Mouse (Mus musculus) monocyte, adult 5-6 weeks (primary cell): ENCODE data around the gene Haus5. TPM values are rescaled to one million over a fixed set of nuclear protein-coding genes. Genes with fewer than 3 reads are reported as not detected.
A peak's percentile ranks its signal among the peaks of the same experiment; 100 is the strongest.

Experiments used
- ATAC-seq: fragments of 153-309, 156-312 bp; replicated peaks from 2 replicates; pipeline ENCODE4 v1.8.0; 2017; ENCODE audit warnings: mild to moderate bottlenecking; ENCODE audit not compliant: low TSS enrichment, insufficient number of reproducible peaks, severe bottlenecking, poor library complexity, low FRiP score
- total RNA-seq: library from RNA; stranded (forward); fragments of 200-1000, 200-491, 200-594 nt; gene quantifications from 3 replicates; pipeline ENCODE4 v1.2.3, GENCODE M21; 2017

Haus5 gene
- 5.6 to 20.3 TPM (median 11.0 TPM) in 3 replicates for total RNA-seq

DNA sequence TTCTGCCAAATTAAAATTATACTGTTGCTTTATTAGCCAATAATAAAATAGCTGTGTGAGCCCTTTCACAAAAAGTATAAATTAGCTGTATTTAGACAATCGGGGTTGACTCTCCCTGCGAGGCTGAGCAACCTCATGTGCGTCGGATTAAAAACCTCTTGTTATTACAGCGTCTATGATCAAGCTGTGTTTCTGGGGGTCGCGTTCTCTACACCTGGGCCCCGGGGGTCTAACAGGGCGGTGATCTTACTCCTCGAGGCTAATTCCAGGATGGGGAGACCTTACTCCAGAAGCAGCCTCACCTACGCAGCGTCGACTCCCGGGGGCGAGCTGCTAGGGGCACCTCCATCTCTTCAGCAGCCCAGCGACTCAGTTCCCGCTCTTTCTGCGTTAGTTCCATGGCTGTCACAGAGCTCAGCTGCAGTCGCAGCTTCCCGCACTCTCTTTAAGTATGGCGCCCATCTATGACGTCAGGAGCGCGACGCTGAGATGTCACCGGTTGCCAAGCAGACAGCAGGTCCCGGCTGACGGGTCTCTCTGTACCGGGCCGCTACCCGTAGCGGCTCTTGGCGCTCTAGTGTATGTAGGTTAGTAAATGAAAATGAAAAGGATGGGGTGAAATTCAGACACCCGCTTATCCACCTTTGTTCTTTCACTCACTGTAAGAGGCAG lies at the start of gene Haus5:
TSS of gene Haus5 (minus strand) at position 466 of the 672 bp plus-strand sequence.
- ATAC-seq: peak; percentile 98

DNA sequence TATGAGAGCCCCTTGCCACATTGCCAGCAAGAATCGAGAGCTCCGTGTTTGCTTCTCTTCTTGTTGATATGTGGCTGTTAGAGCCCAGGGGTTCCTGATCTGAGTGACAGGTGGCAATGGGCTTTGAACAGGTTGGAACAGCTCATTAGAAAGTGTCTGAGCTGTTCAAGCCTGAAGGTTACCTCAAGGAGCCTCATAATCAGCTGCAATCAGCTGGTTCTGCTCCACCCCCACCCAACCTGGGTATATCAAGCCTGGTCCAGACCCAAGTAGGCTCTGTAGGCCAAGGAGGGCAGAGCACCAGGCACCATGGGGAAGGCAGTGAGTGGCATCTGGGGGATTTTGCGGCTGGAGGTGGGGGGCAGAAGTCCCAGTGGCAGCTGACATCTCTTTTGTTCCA lies 47.1 kb upstream of the Haus5 start, which contains the start of gene Atp4a:
TSS of gene Atp4a (plus strand) at position 268 of the 400 bp plus-strand sequence.
- no peak for ATAC-seq

DNA sequence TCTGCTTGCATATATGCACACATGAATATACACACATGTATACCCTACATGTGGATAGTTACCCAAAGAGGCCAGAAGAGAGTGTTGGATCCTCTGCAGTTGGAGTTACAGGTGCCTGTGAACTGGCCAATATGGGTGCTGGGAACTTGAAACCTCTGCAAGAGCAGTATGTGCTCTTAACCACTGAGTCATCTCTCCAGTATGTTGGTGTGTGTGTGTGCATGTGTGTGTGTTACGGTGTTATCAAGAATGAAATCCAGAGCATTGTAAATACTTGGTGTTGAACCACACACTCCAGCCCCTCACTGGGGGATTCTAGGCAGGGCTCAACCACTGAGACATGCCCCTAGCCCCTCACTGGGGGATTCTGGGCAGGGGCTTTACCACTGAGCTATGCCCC lies 42.6 kb upstream of the Haus5 start:
- ATAC-seq: no peak

- no peak for ATAC-seq
Measured at GRCm38 (mm10) chr7:30706214-30706882, 41.6 kb upstream of the Haus5 start.

DNA sequence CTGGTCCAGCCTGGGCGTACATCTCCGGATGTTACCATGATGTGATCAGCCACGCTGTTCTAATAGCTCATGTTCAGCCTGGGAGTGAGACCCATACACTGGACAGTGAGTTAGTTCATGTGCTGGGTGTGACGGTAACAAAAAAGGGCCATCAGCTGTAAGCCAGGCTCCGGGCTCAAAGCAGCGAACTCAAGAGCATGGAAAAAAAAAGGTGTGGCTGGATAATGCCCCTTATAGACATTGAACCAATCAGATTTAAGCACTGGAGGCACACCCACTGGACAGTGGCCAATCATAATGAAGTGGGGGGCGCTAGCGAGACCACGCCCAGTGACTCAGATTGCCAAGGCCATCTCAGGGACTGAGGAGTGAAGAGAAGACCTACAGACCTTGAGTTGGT lies 33.8 kb upstream of the Haus5 start, which contains the start of gene 2200002J24Rik:
TSS of gene 2200002J24Rik (plus strand) at position 338 of the 400 bp plus-strand sequence.
- no peak for ATAC-seq

DNA sequence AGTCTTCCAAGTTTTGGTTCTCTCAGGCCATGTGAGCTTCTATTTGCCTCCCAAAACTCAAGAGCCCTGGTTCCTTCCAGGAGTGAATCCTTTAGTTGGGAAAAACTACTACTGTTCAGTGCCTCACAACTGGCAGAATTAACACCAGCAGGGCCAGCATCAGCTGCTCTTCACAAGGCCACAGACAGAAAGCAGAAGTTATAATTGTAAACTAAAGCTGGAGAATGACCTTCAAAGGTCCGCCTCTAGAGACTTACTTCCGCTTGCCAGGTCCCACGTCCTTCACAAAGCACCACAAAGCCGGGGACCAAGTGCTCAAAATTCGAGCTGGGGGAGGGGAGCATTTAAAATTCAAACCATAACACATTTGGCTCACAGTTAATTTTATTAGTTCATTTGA lies 33.3 kb upstream of the Haus5 start:
- ATAC-seq: peak; percentile 94

GRCm38 (mm10) chr7:30688325-30688724 lies 23.5 kb upstream of the Haus5 start:
- no peak for ATAC-seq

DNA sequence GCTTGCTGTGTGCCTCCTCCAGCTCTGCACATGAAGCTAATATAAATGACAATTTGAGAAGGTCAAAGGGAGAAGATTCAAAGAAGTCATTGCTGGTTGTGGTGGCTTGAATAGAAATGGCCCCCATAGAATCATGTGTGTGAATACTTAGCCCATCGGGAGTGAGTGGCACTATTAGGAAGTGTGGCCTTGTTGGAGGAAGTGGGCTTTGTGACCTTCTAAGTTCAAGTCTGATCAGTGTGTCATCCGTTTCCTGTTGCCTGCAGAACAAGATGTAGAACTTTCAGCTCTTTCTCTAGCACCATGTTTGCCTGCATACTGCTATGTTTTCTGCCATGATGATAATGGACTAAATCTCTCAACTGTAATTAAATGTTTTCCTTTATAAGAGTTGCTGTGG lies 18.6 kb upstream of the Haus5 start:
- no peak; the same call in 1 of the 2 replicates for ATAC-seq

- no peak for ATAC-seq
Measured at GRCm38 (mm10) chr7:30681897-30682296, 17.1 kb upstream of the Haus5 start.

DNA sequence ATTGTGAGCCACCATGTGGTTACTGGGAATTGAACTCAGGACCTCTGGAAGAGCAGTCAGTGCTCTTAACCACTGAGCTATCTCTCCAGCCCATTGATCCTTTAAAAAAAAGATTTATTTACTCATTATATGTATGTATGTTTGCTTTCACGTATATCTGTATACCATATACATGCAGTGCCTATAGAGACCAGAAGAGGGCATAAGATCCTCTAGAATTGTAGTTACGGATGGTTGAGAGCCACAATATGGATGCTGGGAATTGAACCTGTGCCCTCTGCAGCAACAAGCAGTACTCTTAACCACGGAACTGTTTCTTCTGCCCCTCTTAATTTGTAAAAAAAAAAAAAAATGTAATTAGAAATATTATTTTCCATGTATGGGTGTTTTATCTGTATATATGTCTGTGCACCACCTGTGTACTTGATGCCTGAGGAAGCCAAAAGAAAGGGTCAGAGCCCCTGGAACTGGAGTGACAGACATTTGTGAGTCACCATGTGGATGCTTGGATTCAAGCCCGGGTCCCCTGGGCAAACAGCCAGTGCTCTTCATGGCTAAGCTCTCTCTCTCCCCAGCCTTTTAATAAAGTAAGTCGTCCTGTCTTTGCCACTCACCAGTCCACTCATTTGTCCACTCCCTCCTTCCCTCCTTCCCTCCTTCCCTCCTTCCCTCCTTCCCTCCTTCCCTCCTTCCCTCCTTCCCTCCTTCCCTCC lies 13.6 kb upstream of the Haus5 start:
- no peak for ATAC-seq

DNA sequence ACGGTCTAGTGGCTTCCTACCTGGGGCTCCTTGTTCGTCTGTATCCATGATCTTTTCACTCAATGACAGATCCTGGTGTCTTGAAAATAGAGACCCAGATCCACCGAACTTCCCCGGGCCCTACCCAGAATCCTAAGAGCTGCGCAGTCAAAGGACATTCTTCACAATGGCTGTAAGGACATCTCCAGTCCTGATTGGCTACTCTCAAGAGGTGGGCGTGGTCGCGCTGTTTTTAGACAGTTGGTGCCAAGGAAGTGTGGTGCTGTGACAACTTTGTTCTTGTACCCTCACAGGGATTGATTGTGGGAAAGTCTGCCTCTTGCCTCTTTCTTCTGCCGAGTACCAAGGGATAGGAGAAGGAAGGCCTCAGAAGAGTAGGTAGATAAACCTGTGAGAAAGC lies 6.7 kb upstream of the Haus5 start, which contains the start of gene Pmis2:
TSS of gene Pmis2 (minus strand) at position 126 of the 400 bp plus-strand sequence.
- ATAC-seq: no peak

DNA sequence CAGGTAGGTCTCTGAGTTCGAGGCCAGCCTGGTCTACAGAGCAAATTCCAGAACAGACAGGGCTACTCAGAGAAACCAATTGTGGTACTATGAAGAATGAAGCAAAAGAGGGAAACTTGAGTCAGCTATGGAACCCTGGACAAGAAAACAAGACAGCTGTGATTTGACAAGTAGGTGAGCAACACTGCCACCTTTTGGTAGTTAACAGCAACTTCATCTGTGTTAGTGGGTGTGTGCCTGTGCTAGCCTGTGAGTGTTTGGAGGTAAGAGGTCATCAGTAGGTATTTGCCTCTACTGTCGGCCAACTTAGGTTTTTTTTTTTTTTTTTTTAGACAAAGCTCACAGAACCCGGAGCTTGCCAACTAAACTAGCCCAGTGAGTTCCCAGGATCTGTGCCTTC lies 4.4 kb upstream of the Haus5 start:
- ATAC-seq: peak; percentile 70; the same call in 1 of the 2 replicates

GRCm38 (mm10) chr7:30665321-30665720 lies 527 bp upstream of the Haus5 start:
- ATAC-seq: no peak

GRCm38 (mm10) chr7:30649591-30650540 lies 14.9 kb downstream of the Haus5 start, which contains the start of gene Rbm42:
Gene Rbm42, minus strand, starts transcription at chr7:30650317.
- peak; percentile 99 for ATAC-seq

DNA sequence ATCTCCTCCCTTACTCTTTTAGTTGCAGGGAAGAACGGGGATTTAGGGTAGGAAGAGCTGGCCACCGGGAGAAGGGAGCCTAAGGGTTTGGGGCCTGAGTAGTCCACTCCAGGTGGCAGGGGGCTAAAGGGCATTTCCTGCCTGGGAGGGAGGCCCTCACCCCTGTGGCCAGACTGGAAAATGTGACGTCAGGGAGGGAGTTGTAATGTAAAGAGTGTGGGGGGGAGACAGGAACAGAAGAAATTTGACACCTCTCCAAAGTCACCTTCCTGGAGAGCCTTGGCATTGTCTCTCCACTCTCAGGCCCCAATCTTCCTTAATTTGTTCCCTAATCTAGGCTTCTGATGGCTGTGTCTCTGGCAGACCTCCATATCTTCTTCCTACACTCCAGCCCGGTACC lies 25.7 kb downstream of the Haus5 start:
- ATAC-seq: no peak

DNA sequence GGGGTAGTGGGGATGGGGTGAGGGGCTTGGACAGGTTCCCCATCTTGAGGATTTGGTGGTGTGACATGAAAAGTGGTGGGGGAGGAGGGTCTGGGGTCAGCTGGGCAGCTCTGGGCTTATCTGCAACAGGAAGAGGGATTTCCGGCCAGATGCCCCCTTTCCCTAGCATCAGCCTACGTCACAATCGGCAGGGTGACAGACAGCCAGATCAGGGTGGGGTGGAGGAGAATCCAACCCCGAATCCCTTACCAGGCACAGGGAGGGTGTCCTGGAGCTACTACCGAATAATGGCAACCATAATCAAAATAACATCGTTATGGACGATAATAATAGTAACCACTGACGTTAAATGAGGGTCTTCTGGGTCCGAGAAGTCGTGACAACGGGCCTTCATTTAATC lies 28.4 kb downstream of the Haus5 start:
- ATAC-seq: no peak

DNA sequence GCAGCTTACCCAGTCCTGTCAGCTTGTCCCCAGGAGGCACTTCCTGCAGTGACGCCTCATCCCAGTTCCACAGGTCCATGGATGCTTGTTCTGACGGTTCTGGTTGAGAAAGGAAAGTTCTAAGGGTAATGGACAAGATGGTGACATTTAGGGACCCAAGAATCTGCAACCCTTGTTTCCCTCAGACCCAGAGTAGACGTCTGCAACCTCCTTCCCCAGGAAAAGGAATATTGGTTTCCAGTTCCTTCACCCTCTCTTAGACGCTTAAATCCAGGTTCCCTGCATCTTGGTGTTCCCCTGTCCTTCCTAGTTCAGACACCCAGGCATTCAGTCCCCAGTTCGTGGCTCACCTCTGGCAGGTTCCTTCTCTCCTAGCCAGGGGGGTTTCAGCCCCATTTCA lies 29.0 kb downstream of the Haus5 start, which contains the start of gene Etv2:
TSS of gene Etv2 (minus strand) at position 101 of the 400 bp plus-strand sequence.
- ATAC-seq: no peak

GRCm38 (mm10) chr7:30634621-30635020 lies 30.2 kb downstream of the Haus5 start:
- peak; percentile 40; the same call in 1 of the 2 replicates for ATAC-seq
